Mouse (Mus musculus) lung, postnatal 36 days (tissue): ENCODE results near the gene 1700080O16Rik.
A peak's percentile ranks its signal among the peaks of the same experiment; 100 is the strongest.

Source experiments
- DNase-seq: peaks from one replicate; pipeline ENCODE4 v3.0.0; 2022; ENCODE audit warnings: mixed read lengths

1700080O16Rik gene

GRCm38 (mm10) chrX:51972672-51973071, at the start of gene 1700080O16Rik:
TSS of gene 1700080O16Rik (minus strand) at chrX:51972772.
- DNase-seq, result no peak

- no peak for DNase-seq
Observed at GRCm38 (mm10) chrX:52017660-52018059, 45.1 kb upstream of the 1700080O16Rik start.

GRCm38 (mm10) chrX:52000072-52000471, 27.5 kb upstream of the 1700080O16Rik start:
- no peak for DNase-seq

GRCm38 (mm10) chrX:51999426-51999825, 26.9 kb upstream of the 1700080O16Rik start:
- DNase-seq, result no peak

GRCm38 (mm10) chrX:51976361-51976760, 3.8 kb upstream of the 1700080O16Rik start:
- no peak for DNase-seq

- no peak for DNase-seq
Observed at GRCm38 (mm10) chrX:51974618-51975017, 2.0 kb upstream of the 1700080O16Rik start.

GRCm38 (mm10) chrX:51948071-51948470, 24.5 kb downstream of the 1700080O16Rik start:
- DNase-seq, result peak; percentile 41

- no peak for DNase-seq
Observed at GRCm38 (mm10) chrX:51938076-51938475, 34.5 kb downstream of the 1700080O16Rik start.

- DNase-seq, result no peak
Observed at GRCm38 (mm10) chrX:51919091-51919490, 53.5 kb downstream of the 1700080O16Rik start.
